Mouse (Mus musculus): ENCODE results near the gene Cby1.

GRCm38 (mm10) chr15:79686046-79686869 lies 27.3 kb downstream of the Cby1 start:
- no peak for TF ChIP-seq CTCF (IDR thresholded peaks at IDR 0.05; ENCODE audit: low read depth, low read length)
- no peak for TF ChIP-seq POLR2A (IDR thresholded peaks at IDR 0.05; ENCODE audit: borderline replicate concordance, low read depth, low read length)

All from bone marrow macrophage, adult 2 months (primary cell).